7 mouse cellular contexts compared by ENCODE assay signal in genomic region chr6:29712011-29712584, GRCm38 (mm10). TPM values are rescaled to one million over a fixed set of nuclear protein-coding genes. Genes with fewer than 3 reads are reported as not detected.
DNase-seq lines count a peak whose midpoint lies in the region; ATAC-seq and TF ChIP-seq lines count a peak whose summit lies in the region.

No protein-coding gene starts in this region.

- H3K9me3 ChIP-seq in intestine, postnatal 0 days (ENCODE audit: control insufficient read depth): no peaks in the 10 kb centered on the region

- WGBS in intestine, postnatal 0 days: 34% methylated on average over 3 of the region's 3 CpGs

- DNase-seq in left cerebral cortex, postnatal 14 days (ENCODE audit: low spot score in 2 of 2): peak; percentile 50 to 80
- DNase-seq in left cerebral cortex, adult 8-10 months (ENCODE audit: low spot score in 2 of 2): no peak
- DNase-seq in Muller cell, postnatal 12 days (ENCODE audit: inconsistent ontology term): peak; percentile 50
- peak; percentile 59 to 74 for DNase-seq in cerebellum, postnatal 14 days
- DNase-seq in left cerebral cortex, postnatal 4 days: no peak

- H3K4me3 ChIP-seq in intestine, postnatal 0 days (ENCODE audit: low read depth, low read length): no peak overlapping the region

- ATAC-seq in intestine, postnatal 0 days: no peak
- peak; percentile 17; the same call in 1 of the 2 replicates for ATAC-seq in monocyte, adult 5-6 weeks (replicated peaks; ENCODE audit: insufficient number of reproducible peaks, low FRiP score, low TSS enrichment, poor library complexity, severe bottlenecking)

- peak; percentile 93 for TF ChIP-seq CTCF in intestine, postnatal 0 days (IDR thresholded peaks at IDR 0.05; ENCODE audit: low read depth)

- no peak overlapping the region for H3K4me2 ChIP-seq in intestine, postnatal 0 days (replicated peaks; ENCODE audit: low read depth)

- H3K36me3 ChIP-seq in intestine, postnatal 0 days (ENCODE audit: control insufficient read depth, insufficient read depth): no peaks in the 10 kb centered on the region

- no peak overlapping the region for H3K9ac ChIP-seq in intestine, postnatal 0 days (ENCODE audit: low read depth, low read length)

- no peaks in the 10 kb centered on the region for H3K27me3 ChIP-seq in intestine, postnatal 0 days (replicated peaks; ENCODE audit: control insufficient read depth, insufficient read depth, low read length)

- intact Hi-C loops in left cerebral cortex, postnatal 14 days (cut with DNase I): loop anchor here (5.0 kb wide), 1 partner anchor 105 kb away; no protein-coding TSS in a partner anchor
- intact Hi-C loops in left cerebral cortex, postnatal 4 days (cut with DNase I): no loop called here

- H3K4me1 ChIP-seq in intestine, postnatal 0 days (replicated peaks; ENCODE audit: control insufficient read depth, insufficient read depth, low read length): no peaks in the 10 kb centered on the region

- H3K27ac ChIP-seq in intestine, postnatal 0 days (ENCODE audit: low read depth, low read length): no peak overlapping the region

RNA-seq across cellular contexts. Expression of gene Tspan33, which starts 18.1 kb away (rescaled TPM):
- total RNA-seq in left cerebral cortex, postnatal 14 days (2021): 10 to 100 TPM; 27.6 to 30.0 TPM
- total RNA-seq in left cerebral cortex, adult 8-10 months (2022): 10 to 100 TPM; 19.8 to 26.5 (median 21.7) TPM
- 0.84 and 1.0 TPM in 2 replicates for polyA plus RNA-seq in intestine, postnatal 0 days (2015; fragmentation: Nextera tagmentation; extraction: Ambion mirVana)
- 0.29 to 1.6 TPM (median 0.29 TPM) in 3 replicates for total RNA-seq in monocyte, adult 5-6 weeks (2017)
- 1 to 10 TPM; 7.0 to 8.8 TPM for total RNA-seq in left cerebral cortex, postnatal 4 days (2021)

RNA-seq across cellular contexts. Expression of gene Smo, which starts 23.2 kb away (rescaled TPM):
- total RNA-seq in left cerebral cortex, postnatal 14 days (2021): 1 to 10 TPM; 9.8 TPM
- total RNA-seq in left cerebral cortex, adult 8-10 months (2022): 10 to 100 TPM; 10.5 to 11.9 (median 11.0) TPM
- 7.1 and 7.4 TPM in 2 replicates for polyA plus RNA-seq in intestine, postnatal 0 days (2015; fragmentation: Nextera tagmentation; extraction: Ambion mirVana)
- total RNA-seq in monocyte, adult 5-6 weeks (2017): not detected in 3 replicates
- total RNA-seq in left cerebral cortex, postnatal 4 days (2021): 10 to 100 TPM; 14.6 to 16.2 TPM

RNA-seq across cellular contexts. Expression of gene Ahcyl2, which starts 55.7 kb away (rescaled TPM):
- 100 to 1,000 TPM in 1 of 2 experiments, 10 to 100 TPM in 1; 97.1 to 103 TPM for total RNA-seq in left cerebral cortex, postnatal 14 days (2021)
- total RNA-seq in left cerebral cortex, adult 8-10 months (2022): 100 to 1,000 TPM; 128 to 171 (median 150) TPM
- polyA plus RNA-seq in intestine, postnatal 0 days (2015; fragmentation: Nextera tagmentation; extraction: Ambion mirVana): 74.7 and 83.6 TPM in 2 replicates
- 43.7 to 58.4 TPM (median 52.8 TPM) in 3 replicates for total RNA-seq in monocyte, adult 5-6 weeks (2017)
- 10 to 100 TPM; 51.3 to 54.1 TPM for total RNA-seq in left cerebral cortex, postnatal 4 days (2021)

Comparison
In these comparisons a context has a peak if more than half of its experiments do, and no peak if none do; other contexts are left out.
1. DNase-seq: peak in left cerebral cortex, postnatal 14 days (2 of 2), Muller cell, postnatal 12 days (single experiment) and cerebellum, postnatal 14 days (2 of 2); none in left cerebral cortex, adult 8-10 months (0 of 2) and left cerebral cortex, postnatal 4 days (single experiment).
2. RNA of gene Smo, which starts 23.2 kb away (total RNA-seq): 14.6 to 16.2 TPM in left cerebral cortex, postnatal 4 days, 10.5 to 11.9 TPM in left cerebral cortex, adult 8-10 months and 9.8 TPM in left cerebral cortex, postnatal 14 days; not detected in monocyte, adult 5-6 weeks; every median in the first group is over 10 times any median in the second.